Mouse (Mus musculus) kidney, postnatal 25 days (tissue): ENCODE data around the gene Drp2.

Experiments
- DNase-seq, 2 experiments: peaks; one replicate each; pipeline ENCODE4 v3.0.0; 2021; ENCODE audit warnings: mixed read lengths in 2 of 2

The Drp2 gene

DNA sequence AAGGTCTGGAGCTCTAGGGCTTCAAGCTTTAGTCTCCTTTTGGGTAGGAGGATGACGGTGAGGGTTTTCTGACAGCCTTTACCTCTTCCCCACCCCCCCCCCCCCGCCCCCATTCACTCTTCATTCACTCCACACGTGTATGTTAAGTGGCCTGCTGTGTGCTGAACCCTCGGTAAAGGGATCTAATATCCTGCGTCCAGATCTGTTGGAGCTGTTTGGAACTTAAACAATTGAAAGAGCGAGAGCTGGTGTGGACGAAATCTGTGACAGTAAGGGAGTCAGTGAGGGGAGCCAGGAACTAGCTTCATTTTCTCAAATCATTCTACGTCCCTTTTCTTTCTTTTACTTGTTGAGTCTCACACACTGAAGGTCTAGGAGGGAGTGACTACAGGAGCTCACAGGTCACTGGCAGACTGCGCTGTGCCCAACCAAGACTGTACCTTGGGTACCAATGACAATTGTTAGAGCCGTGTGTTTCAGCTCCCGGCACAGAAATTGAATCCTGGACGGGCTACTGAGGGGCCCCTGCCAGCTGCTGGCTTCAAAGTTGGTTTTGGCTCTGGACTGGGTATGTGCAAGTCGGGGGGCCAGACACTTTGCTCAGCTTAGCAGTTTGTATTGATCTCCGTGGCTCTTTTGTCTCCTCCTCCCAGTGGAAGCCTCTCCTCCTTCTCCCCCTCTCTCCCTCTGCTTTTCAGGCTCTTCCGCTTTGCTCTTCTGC is at the start of gene Drp2:
TSS of gene Drp2 (plus strand) at position 689 of the 721 bp plus-strand sequence.
- no peak for DNase-seq

DNA sequence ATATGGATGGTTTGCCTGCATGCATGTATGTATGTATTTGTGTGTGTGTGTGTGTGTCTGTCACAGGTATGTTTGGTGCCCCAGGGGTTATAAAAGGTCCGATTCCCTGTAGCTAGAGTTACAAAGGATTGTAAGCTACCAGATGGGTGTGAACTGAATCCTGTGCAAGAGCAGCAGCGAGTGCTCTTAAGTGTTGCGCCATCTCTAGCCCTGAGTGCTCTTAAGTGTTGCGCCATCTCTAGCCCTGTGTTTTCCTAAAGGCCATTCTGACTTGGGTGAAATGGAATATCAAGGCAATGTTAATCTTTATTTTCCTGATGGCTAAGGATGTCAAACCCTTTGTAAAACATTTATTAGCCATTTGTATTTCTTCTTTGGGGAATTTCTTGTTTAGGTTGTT is 45.0 kb upstream of the Drp2 start:
- no peak for DNase-seq

DNA sequence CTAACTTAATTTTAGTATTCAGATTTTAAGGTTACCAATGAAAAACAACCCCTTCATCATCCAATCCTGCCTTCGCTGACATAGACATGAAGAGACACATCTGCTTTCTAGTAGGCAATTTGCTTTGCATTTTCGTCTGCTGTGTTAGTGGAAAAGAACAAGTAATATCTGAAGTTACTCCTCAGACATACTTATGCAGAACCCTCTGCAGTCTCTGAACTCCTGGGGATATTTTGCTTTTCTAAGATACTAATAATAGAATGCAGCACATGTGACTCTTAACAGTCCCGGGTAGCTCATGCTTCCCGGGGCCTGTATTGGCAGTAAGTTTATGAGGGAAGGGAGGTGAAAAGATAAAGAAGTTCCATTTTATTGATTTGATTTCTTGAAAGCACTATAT is 42.2 kb upstream of the Drp2 start:
- no peak for DNase-seq

DNA sequence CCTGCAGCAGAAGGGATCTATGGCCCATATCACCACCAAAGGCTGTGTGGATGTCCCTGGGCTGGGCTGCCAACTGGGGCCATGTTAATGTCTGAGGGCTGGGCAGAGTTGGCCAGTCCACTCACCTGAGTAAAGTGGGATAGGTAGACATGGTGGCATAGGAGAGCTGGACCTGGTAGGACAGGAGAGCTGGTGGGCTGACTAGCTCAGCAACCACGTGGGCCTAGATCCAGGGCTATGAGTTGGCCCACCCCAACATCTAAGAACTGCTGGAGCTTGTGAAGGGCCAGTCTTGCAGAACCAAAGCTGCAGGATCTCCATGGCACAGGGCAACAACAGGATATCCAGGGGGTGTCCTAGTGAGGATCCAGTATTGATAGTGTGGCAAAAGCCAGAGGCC is 38.9 kb upstream of the Drp2 start:
- DNase-seq: no peak

DNA sequence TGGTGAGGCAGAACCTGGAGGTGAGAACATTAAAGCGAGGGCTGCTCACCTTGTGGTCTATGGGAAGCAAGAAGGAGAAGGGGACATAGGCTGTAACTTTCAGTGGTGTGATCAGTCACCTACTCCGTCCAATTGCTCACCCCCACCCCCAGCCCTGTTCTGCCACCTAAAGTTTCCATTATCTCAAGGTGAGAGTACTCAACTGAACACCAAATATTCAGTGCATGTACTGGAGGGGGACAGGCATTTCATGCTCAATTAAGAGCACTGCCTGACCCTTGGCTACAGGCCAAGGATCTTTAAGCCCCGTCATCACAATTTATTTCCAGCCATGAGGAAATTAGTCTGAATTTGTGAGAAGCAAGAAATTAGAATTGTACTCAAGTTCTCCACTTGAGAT is 37.8 kb upstream of the Drp2 start:
- DNase-seq: no peak

DNA sequence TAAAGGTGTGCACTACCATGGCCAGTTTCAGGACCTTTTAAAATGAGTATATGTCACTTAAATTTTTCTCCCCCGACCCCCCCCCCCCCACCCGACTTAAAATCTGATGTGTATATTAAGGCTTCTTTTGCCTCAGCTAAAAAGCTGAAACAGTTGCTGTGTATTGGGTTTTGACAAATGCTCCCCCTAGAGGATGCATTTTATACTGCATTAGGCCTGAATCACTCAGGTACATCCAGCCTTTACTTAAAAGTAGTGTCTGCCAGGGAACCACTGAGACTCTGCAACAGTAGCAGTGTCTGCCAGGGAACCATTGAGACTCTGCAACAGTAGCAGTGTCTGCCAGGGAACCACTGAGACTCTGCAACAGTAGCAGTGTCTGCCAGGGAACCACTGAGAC is 33.1 kb upstream of the Drp2 start:
- DNase-seq: no peak

DNA sequence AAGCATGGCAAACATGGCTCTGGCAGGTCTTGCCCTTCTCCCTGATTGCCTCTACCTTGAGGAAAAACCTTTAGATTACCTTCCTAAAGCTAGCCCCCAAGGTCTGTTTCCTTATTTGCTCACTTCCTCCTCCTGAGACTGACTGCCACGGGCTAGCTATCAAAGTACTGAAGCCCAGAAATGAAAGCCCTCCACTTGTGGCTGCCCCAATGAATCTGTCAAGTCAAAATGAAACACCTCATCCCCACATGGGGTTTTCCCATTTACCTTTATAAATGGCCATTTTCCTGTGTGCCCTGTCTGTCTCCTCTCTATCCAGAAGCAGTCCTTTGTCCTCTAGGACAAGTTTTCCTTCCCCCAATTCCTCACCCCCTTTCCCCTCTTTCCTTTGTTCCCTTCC is 30.2 kb upstream of the Drp2 start:
- DNase-seq: no peak

DNA sequence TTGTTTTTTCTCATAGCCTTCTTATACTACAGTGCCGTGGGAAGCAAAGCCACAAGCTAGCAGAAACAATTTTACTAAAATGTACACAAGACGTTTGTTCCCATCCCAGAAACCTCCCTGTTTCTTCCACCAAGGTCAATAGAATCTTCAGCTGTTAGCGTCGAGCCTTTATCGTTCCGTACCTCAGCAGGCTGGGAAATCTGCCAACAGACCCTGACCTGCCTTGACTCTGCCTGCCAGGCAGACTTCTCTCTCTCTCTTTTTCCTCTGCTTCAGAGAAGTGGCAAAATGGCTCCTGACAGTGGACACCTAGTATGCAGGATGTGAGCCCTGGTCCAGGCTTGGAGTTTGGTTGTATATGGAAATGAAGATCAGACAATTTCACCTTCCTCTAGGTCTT is 19.5 kb upstream of the Drp2 start:
- peak in 1 of 2 experiments; percentile 1 for DNase-seq

DNA sequence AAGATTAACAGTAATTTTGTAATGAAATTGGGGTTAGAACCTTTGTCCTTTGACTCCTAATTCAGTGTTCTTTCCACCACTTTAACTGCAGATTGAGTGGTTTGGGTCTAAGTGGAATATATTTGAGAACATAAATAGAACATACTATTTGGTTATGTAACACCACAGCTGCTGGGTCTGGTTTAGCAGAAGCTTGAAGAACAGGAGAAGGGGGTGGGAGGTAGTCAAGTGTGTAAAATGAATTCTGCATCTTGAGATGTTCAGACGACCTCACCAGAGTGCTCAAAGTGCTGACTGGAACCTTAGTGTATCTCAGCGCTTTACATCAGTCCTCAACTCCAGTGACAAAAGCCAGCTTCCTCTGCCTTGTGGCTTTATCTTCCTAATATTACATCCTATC is 5.4 kb upstream of the Drp2 start:
- no peak for DNase-seq

DNA sequence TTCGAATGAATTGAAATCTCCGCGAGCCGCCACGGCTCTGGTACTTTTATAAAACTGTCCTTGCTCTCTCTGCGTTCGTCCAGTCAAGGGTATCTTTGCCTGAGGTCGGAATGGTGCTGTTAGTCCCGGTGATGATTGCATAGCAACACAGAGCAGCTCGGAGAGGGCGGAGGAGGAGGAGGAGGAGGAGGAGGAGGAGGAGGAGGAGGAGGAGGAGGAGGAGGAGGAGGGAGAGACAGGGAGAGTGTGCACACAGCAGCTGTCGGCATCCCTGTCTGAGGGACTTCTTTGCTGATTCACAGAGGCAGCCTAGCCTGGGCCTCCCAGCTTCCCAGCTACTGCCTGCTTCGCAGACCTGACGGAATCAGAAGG is 219 bp downstream of the Drp2 start:
- DNase-seq: no peak

DNA sequence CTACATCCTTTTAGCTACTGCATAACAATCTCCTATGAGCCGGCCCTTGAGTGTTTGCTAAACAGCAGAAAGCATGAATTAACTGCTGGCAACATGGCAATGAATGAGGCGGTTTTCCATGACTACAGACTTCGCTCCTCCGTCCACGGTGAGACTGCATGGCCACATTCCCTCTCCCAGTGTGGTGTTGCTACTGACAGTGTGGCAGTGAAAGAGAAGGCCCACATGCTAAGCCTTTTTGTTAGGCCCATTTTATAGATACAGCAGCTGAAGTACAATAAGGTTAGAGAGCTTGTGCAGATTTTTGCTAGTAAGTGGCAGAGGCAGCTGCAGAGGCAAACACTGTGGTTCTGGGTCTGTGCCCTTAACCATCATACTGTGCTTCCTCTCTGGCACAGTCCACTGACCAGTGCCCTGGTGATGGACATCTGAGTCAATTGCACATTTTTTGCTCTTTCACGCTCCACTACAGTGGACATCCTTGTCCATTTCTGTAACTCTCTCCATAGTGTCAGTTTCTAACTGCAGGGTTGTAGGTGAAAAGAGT is 5.1 kb downstream of the Drp2 start:
- DNase-seq: no peak

DNA sequence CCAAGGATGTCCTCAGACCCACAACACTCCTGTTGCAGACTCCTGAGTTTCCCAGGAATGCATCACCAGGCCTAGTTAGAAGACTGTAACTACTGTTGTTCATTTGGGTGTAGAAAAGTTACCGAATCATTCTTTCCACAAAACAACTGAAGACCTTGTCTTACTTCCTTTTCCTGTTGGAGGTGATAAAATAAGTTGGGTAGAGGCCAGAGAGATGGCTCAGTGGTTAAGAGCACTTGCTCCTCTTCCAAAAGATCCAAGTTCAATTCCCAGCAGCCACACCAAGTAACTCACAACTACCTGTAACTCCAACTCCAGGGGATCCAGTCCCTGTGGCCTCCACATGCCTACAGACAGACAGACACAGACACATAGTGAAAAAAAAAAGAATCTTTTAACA is 7.7 kb downstream of the Drp2 start:
- no peak for DNase-seq

DNA sequence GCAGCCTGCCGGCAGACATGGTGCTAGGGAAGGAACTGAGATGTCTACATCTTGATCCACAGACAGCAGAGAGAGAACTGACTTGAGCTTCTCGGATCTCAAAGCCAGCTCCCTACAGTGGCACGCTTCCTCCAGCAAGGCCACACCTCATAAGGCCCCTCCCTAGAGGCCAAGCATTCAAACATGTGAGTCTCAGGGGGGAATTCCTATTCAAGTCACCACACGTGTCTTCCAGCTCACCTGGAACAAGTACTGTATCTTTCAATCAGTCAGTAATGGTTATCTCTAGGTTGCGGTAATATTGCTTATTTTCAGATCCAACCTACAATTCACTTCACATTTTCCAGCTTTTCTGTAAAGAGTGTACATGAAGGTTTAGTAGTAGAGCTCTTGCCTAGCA is 15.7 kb downstream of the Drp2 start:
- no peak for DNase-seq

DNA sequence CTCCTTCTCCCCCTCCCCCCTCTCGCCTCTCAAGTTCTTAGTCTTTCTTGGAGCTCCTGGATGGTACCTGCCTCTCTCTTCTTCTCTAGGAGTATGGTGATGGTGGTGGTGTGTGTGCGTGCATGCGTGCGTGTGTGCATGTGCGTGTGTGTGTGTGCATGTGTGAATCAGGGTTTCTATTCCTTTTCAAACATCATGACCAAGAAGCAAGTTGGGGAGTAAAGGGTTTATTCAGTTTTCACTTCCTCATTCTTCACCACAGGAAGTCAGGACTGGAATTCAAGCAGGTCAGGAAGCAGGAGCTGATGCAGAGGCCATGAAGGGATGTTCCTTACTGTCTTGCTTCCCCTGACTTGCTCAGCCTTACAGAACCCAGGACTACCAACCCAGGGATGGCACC is 19.9 kb downstream of the Drp2 start:
- no peak for DNase-seq

DNA sequence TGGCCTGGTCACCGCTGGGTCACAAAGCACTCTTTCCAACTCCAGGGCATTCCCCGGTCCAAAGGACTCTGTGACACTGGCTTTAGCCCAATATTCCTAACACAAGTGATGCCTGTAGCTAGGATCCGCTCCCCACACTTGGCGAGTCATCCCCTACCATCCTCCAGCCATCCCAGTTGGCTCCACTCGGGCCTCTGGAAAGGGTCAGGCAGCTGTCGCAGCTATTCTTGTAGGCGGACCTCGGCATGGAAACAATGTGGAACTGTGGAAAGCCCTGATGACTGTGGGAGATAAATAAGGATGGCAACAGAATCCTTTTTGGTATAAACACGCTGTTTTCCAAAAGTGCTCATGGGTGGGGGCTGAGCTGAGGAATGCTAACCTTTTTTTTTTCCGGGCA is 21.4 kb downstream of the Drp2 start:
- DNase-seq: no peak

DNA sequence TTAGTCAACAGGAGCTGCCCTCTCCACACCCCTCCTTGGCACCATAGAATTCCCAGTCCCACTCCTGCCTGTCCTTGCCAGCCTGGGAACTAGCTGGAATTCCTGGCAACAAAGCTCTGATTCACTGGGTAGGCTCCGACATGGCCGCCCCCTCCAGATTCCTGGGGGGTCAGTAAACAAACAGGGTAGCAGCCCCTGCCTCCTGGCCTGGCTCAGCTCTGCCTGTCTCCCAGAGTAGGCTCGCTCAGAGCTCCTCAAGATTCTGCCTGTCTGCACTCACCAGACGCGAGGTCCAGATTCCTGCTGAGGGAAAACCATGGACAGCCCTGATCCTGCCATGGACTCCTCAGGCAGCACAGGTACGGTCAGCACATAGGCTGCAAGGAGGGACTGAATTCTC is 22.5 kb downstream of the Drp2 start:
- no peak for DNase-seq

DNA sequence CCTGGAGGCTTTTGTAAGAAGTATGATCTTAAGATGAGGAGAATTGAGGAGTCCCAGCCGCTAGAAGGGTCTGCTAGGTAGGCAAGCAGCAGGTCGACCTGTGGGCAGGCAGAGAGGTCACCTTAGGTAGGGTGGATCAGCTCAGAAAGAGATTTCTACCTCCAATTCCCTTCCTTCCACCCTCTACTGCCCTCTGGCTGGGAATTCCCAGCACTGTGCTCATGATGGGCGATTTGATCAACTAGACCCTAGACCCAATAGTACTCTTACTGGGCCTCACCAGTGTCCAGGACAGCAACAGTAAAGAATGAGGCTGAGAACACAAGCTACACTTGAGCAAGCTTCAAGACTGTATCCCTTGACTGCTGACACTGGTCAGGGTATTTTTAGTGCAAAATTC is 23.0 kb downstream of the Drp2 start:
- no peak for DNase-seq

DNA sequence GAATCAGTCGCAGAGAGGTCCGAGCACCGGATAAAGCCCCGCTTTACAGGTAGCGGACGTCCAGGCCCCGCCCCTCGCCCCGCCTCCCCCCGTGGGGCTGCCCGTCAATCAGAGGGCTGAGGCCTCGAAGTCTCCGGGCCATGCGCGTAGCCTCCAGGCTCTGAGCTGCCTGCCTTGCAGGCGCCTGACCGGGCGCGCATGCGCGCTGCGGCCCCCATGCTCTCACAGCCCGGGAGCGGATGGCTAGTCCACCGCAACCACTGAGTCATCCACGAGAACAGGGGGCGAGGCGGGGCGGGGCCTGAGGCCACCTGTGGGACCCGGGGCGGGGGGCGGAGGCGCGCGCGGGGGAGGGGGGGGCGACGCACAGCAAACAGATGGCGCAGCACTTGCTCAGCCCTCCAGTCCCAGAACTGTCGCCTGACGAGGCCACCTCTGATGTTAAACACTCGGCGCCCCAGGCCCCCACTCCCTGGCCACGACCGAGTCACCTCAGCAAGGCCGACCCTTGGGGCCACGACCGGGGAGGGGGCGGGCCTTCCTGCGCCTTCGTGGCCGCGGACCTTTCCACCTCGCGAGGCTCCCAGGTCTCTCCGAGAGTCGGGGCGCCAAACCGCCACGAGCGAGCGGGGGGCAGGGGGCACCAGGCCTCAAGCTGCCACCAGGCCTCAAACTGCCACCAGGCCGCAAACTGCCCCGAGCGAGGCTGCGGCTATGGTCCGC is 70.8 kb downstream of the Drp2 start:
- DNase-seq: no peak

DNA sequence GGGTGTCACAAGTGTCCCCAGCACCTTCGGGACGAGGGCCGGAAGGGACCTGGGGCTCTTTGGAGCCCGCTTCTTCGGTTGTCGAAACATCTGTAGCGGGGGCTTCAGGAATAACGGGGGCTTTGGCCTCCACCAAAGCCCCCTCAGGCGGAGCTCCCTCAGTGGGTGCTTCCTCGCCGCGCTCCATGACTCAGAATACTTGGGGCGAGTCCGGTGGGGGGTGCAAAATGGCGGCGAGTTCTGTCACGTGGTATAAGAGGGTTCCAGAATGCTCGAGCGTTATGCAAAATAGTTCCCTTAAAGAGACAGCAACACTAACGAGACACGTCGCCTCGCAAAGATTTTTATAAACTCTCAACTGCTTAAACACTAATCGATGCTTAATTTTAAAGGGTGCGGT is 71.9 kb downstream of the Drp2 start, which contains the start of gene Taf7l:
TSS of gene Taf7l (minus strand) at position 201 of the 400 bp plus-strand sequence.
- DNase-seq: no peak

DNA sequence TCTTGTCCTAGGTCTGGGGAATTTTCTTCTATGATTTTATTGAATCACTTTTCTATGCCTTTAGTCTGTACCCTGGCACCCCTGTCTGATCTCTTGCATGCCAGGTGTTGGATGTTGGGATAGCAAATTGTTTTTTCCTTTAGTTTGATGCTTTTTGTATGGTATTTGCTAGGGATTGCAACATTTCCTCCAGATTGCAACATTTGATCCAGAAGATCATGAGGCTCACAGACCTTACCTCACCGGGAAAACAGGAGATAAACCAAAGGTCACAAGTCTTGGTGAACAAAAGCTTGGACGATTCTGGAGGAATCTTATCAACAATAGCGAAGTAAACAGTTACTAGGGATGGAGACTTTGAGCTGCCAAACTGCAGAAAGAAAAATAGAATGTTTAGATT is 77.4 kb downstream of the Drp2 start:
- no peak for DNase-seq

DNA sequence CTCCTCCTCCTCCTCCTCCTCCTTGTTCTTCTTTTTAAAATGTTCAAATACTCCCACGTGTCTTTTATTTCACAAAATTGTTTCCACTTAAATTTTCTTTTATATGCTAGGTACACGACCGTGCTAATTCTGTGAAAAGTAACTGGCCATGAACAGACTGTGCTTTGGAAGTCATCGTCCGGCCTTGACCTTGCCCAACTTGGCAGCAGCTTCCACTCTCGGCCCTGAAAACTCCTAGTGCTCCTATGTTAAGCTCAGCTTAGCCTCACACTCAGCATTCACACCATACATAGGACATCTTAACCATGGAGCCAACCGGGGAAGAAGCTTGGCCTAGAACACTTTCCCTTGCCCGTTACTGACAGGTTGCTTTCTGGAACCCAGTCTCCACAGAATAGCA is 96.3 kb downstream of the Drp2 start:
- DNase-seq: no peak
